Mouse (Mus musculus) kidney, embryonic 15.5 days (tissue): ENCODE results near the gene Adat3. TPM values are rescaled to one million over a fixed set of nuclear protein-coding genes. Genes with fewer than 3 reads are reported as not detected.
A peak's percentile ranks its signal among the peaks of the same experiment; 100 is the strongest.

Experiments
- ATAC-seq: fragments of 200-750 bp; cut with Nextera tagmentation; replicated peaks from 2 replicates; pipeline ENCODE4 v1.8.0; 2017; ENCODE audit warnings: moderate TSS enrichment; ENCODE audit not compliant: low FRiP score
- H3K27ac ChIP-seq: fragments of 300-500 bp; sonication (generic); 2 replicates; pipeline ENCODE4 v1.5.1; 2015; ENCODE audit warnings: mild to moderate bottlenecking, inconsistent platforms
- H3K27me3 ChIP-seq: fragments of 300-500 bp; sonication (generic); 2 replicates; pipeline ENCODE4 v1.6.1; 2015; ENCODE audit warnings: inconsistent platforms
- H3K36me3 ChIP-seq: fragments of 300-500 bp; sonication (generic); 2 replicates; pipeline ENCODE4 v1.6.1; 2015; ENCODE audit warnings: inconsistent platforms
- H3K4me1 ChIP-seq: fragments of 300-500 bp; sonication (generic); 2 replicates; pipeline ENCODE4 v1.6.1; 2015; ENCODE audit warnings: inconsistent platforms
- H3K4me2 ChIP-seq: fragments of 300-500 bp; sonication (generic); 2 replicates; pipeline ENCODE4 v1.6.1; 2015; ENCODE audit warnings: moderate library complexity, mild to moderate bottlenecking, inconsistent platforms
- H3K4me3 ChIP-seq: fragments of 300-500 bp; sonication (generic); replicated peaks from 2 replicates; pipeline ENCODE4 v1.5.1; 2015; ENCODE audit warnings: mild to moderate bottlenecking, inconsistent platforms
- H3K9ac ChIP-seq: fragments of 300-500 bp; sonication (generic); 2 replicates; pipeline ENCODE4 v1.6.1; 2015; ENCODE audit warnings: mild to moderate bottlenecking, inconsistent platforms
- H3K9me3 ChIP-seq: fragments of 300-500 bp; sonication (generic); replicated peaks from 2 replicates; pipeline ENCODE4 v1.6.1; 2016; ENCODE audit warnings: inconsistent platforms
- WGBS: fragments of 180-500 bp; shearing (Covaris S2); methylation state at CpG from one replicate; pipeline ENCODE4 v1.1.7; 2015; ENCODE audit warnings: mixed read lengths; 5-methylcytosine and 5-hydroxymethylcytosine counted together
- polyA plus RNA-seq: library from polyadenylated mRNA; unstranded; fragments of >200 nt; fragmentation: Nextera tagmentation; extraction: Ambion mirVana; gene quantifications from 2 replicates; pipeline ENCODE4 v1.2.1, GENCODE M21; 2015

The Adat3 gene
- polyA plus RNA-seq, 1 experiment from 2014 or later, result 8.6 TPM

GRCm38 (mm10) chr10:80584045-80584488 is 18.6 kb upstream of the Adat3 start:
- Histone ChIP-seq H3K4me3 (no peak overlapping the region), H3K27ac (peak overlapping the region; percentile 52; the same call in 1 of the 2 replicates), H3K4me1 (peaks cover 52% of the 10 kb centered on the region), H3K9ac (no peak overlapping the region), H3K27me3 (no peaks in the 10 kb centered on the region), H3K4me2 (peak overlapping the region; percentile 42; the same call in 1 of the 2 replicates), H3K36me3 (peaks cover 45% of the 10 kb centered on the region), H3K9me3 (no peaks in the 10 kb centered on the region)
- WGBS, result 63% methylated on average over 12 of the region's 12 CpGs
- ATAC-seq, result 0 out of 2 replicates have a peak, but pooled peaks have one; percentile 27

- H3K4me2 ChIP-seq, result peak overlapping the region; percentile 42
- 76% methylated on average over 12 of the region's 12 CpGs for WGBS
- H3K36me3 ChIP-seq, result peaks cover 45% of the 10 kb centered on the region
- 0 out of 2 replicates have a peak overlapping the region, but pooled peaks have one; percentile 2 for H3K4me3 ChIP-seq
- H3K4me1 ChIP-seq, result peaks cover 52% of the 10 kb centered on the region
- no peaks in the 10 kb centered on the region for H3K9me3 ChIP-seq
- H3K27ac ChIP-seq, result peak overlapping the region; percentile 52
- 0 out of 2 replicates have a peak, but pooled peaks have one; percentile 7 for ATAC-seq
- no peaks in the 10 kb centered on the region for H3K27me3 ChIP-seq
- H3K9ac ChIP-seq, result no peak overlapping the region
These were observed 17.8 kb upstream of the Adat3 start for GRCm38 (mm10) chr10:80584642-80585552.

DNA sequence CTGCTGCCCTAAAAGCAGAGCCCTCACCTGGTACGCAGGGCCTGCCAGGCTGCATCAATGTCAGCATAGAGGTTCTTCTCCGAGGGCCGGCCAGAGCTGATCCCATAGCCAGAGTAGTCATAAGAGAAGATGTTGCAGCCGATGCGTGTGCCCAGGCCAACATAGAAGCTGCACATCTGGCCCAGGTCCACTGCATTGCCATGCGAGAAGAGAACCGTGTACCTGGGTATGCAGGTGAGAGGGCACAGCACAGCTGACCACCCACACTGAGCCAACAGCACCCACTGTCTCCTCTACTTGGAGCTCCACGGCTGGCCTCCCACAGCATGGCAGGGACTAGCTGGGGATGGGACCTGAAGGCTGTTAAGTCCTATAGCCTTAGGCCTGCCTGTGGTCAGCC is 17.1 kb upstream of the Adat3 start:
- WGBS, result 90% methylated on average over 8 of the region's 8 CpGs
- Histone ChIP-seq H3K9ac (0 out of 2 replicates have a peak overlapping the region, but pooled peaks have one; percentile 15), H3K4me1 (peaks cover 53% of the 10 kb centered on the region), H3K4me3 (peak overlapping the region; percentile 17), H3K27me3 (no peaks in the 10 kb centered on the region), H3K36me3 (peaks cover 45% of the 10 kb centered on the region), H3K9me3 (no peaks in the 10 kb centered on the region), H3K27ac (0 out of 2 replicates have a peak overlapping the region, but pooled peaks have one; percentile 52), H3K4me2 (peak overlapping the region; percentile 42)
- no peak for ATAC-seq

GRCm38 (mm10) chr10:80586407-80587304 is 16.0 kb upstream of the Adat3 start:
- H3K4me2 ChIP-seq, result peak overlapping the region; percentile 42
- no peaks in the 10 kb centered on the region for H3K9me3 ChIP-seq
- peak overlapping the region; percentile 17 for H3K4me3 ChIP-seq
- peak overlapping the region; percentile 78 for H3K27ac ChIP-seq
- ATAC-seq, result no peak
- peaks cover 55% of the 10 kb centered on the region for H3K4me1 ChIP-seq
- H3K27me3 ChIP-seq, result no peaks in the 10 kb centered on the region
- H3K36me3 ChIP-seq, result peaks cover 42% of the 10 kb centered on the region
- H3K9ac ChIP-seq, result no peak overlapping the region
- WGBS, result 92% methylated on average over 51 of the region's 51 CpGs

- no peak overlapping the region for H3K9ac ChIP-seq
- no peak for ATAC-seq
- H3K4me1 ChIP-seq, result peaks cover 55% of the 10 kb centered on the region
- H3K27me3 ChIP-seq, result no peaks in the 10 kb centered on the region
- peak overlapping the region; percentile 42 for H3K4me2 ChIP-seq
- H3K27ac ChIP-seq, result peak overlapping the region; percentile 78
- peak overlapping the region; percentile 17 for H3K4me3 ChIP-seq
- WGBS, result 36% methylated on average over 4 of the region's 4 CpGs
- no peaks in the 10 kb centered on the region for H3K9me3 ChIP-seq
- peaks cover 38% of the 10 kb centered on the region for H3K36me3 ChIP-seq
These were observed 15.4 kb upstream of the Adat3 start for GRCm38 (mm10) chr10:80587305-80587657.

DNA sequence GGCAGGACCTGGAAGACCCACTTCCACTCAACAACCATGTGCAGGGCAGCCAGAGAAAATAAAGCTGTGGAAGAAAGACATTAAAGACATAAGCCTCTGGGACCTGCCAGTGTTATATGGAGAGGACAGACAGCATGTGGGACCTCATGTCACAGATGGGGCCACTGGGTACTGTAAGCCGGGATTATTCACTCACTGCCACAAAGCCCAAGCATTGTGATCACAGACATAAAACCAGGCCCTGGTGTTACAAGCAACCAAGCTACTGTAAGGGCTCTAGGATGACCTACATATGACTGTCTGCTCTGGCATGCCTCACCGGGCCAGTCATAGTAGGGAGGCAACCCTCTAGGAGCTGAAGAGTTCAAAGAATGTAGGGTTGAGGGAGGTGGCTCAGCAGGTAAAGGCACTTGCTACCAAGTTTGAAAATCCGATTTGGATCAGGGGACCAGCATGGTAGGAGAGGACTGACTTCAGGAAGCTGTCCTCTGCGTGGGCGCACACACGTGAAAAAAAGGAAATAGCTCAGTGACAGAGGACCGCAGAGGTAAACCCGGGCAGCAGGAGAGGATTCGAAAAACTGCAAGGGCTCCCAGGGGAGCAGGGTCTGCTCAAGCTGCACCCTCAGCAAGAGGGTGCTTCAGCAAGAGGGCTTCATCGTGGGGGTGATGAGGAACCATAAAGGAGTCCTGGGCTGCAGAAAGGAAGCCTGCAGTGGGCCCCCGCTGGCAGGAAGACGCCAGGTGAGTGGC is 13.4 kb upstream of the Adat3 start:
- H3K9ac ChIP-seq, result peak overlapping the region; percentile 94
- peak overlapping the region; percentile 97 for H3K4me3 ChIP-seq
- peaks cover 49% of the 10 kb centered on the region for H3K4me1 ChIP-seq
- no peaks in the 10 kb centered on the region for H3K9me3 ChIP-seq
- ATAC-seq, result no peak
- no peaks in the 10 kb centered on the region for H3K27me3 ChIP-seq
- peak overlapping the region; percentile 81 for H3K27ac ChIP-seq
- peaks cover 22% of the 10 kb centered on the region for H3K36me3 ChIP-seq
- 13% methylated on average over 12 of the region's 12 CpGs for WGBS
- H3K4me2 ChIP-seq, result peak overlapping the region; percentile 90

DNA sequence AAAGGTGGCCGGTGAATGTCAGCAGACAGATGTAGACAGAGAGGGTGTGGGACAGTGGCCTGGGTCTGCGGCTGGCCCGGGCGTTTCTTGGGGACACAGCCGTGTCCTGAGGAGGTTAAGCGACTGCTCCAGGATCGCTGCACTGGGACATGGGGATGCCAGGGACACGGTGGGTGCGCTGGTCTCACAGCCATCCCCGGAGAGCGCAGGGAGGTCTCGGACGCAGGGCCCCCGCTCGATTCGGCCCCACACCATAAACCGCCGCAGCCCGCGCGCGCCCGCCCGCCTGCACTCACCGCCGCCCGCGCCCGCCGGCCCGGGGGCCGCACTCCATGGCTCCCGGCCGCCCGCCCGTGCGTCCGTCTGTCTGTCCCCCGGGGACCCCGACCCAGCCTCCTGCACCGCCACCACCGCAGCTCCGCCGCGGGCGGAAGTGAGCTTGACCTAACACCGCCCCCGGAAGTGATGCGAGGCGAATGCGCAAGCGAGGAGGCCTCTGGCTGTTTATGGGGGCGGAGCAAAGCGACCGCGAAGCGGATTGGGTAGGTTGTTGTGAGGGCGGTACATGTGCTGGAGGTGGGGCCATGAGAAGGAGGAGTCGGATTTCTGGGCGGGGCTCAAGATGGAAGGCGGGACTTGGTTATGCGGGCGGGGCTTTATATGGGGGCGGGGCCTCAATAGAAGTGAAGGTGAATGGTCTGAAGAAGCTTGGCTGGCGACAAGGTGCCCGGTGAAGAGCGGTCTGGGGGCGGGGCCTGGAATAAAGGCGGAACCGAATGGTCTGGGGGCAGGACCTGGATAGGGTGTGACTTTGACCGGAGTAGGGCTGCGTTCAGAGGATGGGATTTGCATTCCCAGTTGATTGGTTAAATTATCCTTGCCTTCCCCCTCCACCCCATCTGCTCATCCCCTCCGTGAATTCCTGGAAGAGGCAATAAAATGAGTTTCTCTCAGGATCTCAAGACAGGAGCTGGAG is 12.5 kb upstream of the Adat3 start, which contains the start of gene Abhd17a:
Abhd17a (minus strand) TSS at position 463 of the 976 bp plus-strand sequence.
- ATAC-seq, result peak; percentile 95
- peak within 1 kb of the TSS; percentile 90 for H3K4me2 ChIP-seq
- H3K9me3 ChIP-seq, result no peaks in the 10 kb centered on the region
- H3K27ac ChIP-seq, result peak within 1 kb of the TSS; percentile 81
- peaks cover 14% of the 10 kb centered on the region for H3K36me3 ChIP-seq
- H3K4me3 ChIP-seq, result peak within 1 kb of the TSS; percentile 97
- peaks cover 42% of the 10 kb centered on the region for H3K4me1 ChIP-seq
- peak within 1 kb of the TSS; percentile 94 for H3K9ac ChIP-seq
- H3K27me3 ChIP-seq, result no peaks in the 10 kb centered on the region
- WGBS, result under 1% methylated on average over 71 of the region's 73 CpGs

- no peaks in the 10 kb centered on the region for H3K36me3 ChIP-seq
- H3K4me1 ChIP-seq, result no peaks in the 10 kb centered on the region
- no peak overlapping the region for H3K27ac ChIP-seq
- H3K27me3 ChIP-seq, result peaks cover 2% of the 10 kb centered on the region; the same call in 1 of the 2 replicates
- H3K4me2 ChIP-seq, result no peak overlapping the region
- no peak overlapping the region for H3K9ac ChIP-seq
- 39% methylated on average over 4 of the region's 4 CpGs for WGBS
- H3K4me3 ChIP-seq, result no peak overlapping the region
- no peaks in the 10 kb centered on the region for H3K9me3 ChIP-seq
- no peak for ATAC-seq
These were observed 6.4 kb upstream of the Adat3 start for GRCm38 (mm10) chr10:80596318-80596717.

GRCm38 (mm10) chr10:80603364-80603763 is 684 bp downstream of the Adat3 start:
- H3K9me3 ChIP-seq, result no peaks in the 10 kb centered on the region
- H3K4me2 ChIP-seq, result peak overlapping the region; percentile 79
- ATAC-seq, result no peak
- peaks cover 24% of the 10 kb centered on the region for H3K36me3 ChIP-seq
- peaks cover 24% of the 10 kb centered on the region for H3K4me1 ChIP-seq
- H3K27me3 ChIP-seq, result peaks cover 2% of the 10 kb centered on the region; the same call in 1 of the 2 replicates
- peak overlapping the region; percentile 90 for H3K27ac ChIP-seq
- 28% methylated on average over 7 of the region's 7 CpGs for WGBS
- peak overlapping the region; percentile 66 for H3K9ac ChIP-seq
- H3K4me3 ChIP-seq, result peak overlapping the region; percentile 70

GRCm38 (mm10) chr10:80604001-80604509 is 1.4 kb downstream of the Adat3 start:
- Histone ChIP-seq H3K36me3 (peaks cover 30% of the 10 kb centered on the region), H3K4me3 (peak overlapping the region; percentile 70), H3K4me1 (peaks cover 24% of the 10 kb centered on the region), H3K4me2 (peak overlapping the region; percentile 79), H3K27me3 (no peaks in the 10 kb centered on the region), H3K9me3 (no peaks in the 10 kb centered on the region), H3K9ac (peak overlapping the region; percentile 66), H3K27ac (0 out of 2 replicates have a peak overlapping the region, but pooled peaks have one; percentile 90)
- ATAC-seq, result no peak; the same call in 1 of the 2 replicates
- 88% methylated on average over 7 of the region's 7 CpGs for WGBS
